Mouse (Mus musculus) C2C12 (cell line): ENCODE measurements around the gene Mrps23.

Source experiments
- CEBPB ChIP-seq: IDR thresholded peaks from one replicate; pipeline ENCODE4 v1.6.1; 2011; ENCODE audit warnings: low read depth, mild to moderate bottlenecking, control low read depth, moderate library complexity
- CTCF ChIP-seq: IDR thresholded peaks from one replicate; pipeline ENCODE4 v1.5.1; 2011; ENCODE audit not compliant: control insufficient read depth, insufficient read depth, insufficient read length
- MAX ChIP-seq: IDR thresholded peaks from one replicate; pipeline ENCODE4 v1.6.1; 2011; ENCODE audit warnings: mild to moderate bottlenecking, control low read depth
- MYOD1 ChIP-seq: IDR thresholded peaks from one replicate; pipeline ENCODE4 v1.6.1; 2011; ENCODE audit warnings: low read depth; ENCODE audit not compliant: control insufficient read depth, insufficient read length
- MYOG ChIP-seq: IDR thresholded peaks from one replicate; pipeline ENCODE4 v1.6.1; 2011; ENCODE audit not compliant: control insufficient read depth, insufficient read length; ENCODE audit errors: extremely low read depth
- USF1 ChIP-seq: IDR thresholded peaks from one replicate; pipeline ENCODE4 v1.6.1; 2011; ENCODE audit warnings: low read depth, mild to moderate bottlenecking, control low read depth, moderate library complexity

DNA sequence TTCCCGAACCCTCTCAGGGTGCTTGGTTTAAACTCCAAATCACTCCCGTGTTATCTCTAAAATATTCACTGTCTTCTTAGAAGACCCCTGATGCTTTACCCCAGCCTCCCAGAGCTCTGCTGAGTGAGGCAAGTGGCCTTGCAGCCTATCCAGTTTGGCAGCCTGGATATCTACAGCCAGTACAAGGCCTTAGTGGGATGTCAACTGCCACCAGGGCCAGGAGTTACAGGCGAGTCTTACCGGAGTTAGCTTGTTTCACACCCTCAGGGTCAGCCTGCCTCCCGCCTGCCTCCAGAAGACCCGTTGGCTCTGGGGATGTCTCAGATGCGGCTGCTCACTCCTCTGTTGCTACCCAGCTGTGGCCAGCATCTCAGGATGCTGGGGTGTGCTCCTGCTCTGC, 14.4 kb downstream of the Mrps23 start:
- no peak for TF ChIP-seq USF1
- TF ChIP-seq CTCF, result no peak
- TF ChIP-seq MYOG, result no peak
- no peak for TF ChIP-seq MAX
- TF ChIP-seq CEBPB, result no peak
- TF ChIP-seq MYOD1, result no peak
